Mouse (Mus musculus): Measurements from ENCODE around the gene Acot6.
A peak's percentile ranks its signal among the peaks of the same experiment; 100 is the strongest.
"Not testable (repeated sequence)": the region's sequence is repeated elsewhere in the genome, so short reads cannot be mapped to it uniquely, and the experiment has no call there.

Gene Acot6

DNA sequence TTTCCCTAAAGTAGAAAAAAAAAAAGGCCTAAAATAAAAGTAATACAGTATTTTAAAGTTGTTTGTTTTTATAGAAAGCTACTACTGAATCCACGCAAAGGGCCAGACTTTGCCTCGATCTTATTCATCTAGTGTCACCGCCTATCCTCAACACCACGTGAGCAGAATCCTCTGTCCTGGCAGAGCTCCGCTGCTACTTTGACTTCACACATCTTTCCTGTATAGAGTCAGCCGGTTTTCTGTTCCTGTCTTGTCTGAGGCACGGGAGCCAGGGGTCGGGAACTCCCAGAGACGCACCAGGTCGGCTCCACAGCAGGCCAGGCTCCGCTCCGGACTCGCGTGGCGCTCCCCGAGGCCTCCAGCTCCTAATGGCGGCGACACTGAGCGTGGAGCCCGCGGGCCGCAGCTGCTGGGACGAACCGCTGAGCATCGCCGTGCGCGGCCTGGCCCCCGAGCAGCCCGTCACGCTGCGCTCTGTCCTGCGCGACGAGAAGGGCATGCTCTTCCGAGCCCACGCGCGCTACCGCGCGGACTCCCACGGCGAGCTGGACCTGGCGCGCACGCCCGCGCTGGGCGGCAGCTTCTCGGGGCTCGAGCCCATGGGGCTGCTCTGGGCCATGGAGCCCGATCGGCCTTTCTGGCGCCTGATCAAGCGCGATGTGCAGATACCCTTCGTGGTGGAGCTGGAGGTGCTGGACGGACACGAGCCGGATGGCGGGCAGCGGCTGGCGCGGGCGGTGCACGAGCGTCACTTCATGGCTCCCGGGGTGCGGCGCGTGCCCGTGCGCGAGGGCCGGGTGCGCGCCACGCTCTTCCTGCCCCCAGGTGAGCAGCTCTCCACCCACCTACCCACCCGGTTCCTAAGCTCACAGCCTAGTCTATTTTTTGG, at the start of gene Acot6:
TSS of gene Acot6 (plus strand) at position 51 of the 889 bp plus-strand sequence.
- DNase-seq = peak; percentile 41

DNA sequence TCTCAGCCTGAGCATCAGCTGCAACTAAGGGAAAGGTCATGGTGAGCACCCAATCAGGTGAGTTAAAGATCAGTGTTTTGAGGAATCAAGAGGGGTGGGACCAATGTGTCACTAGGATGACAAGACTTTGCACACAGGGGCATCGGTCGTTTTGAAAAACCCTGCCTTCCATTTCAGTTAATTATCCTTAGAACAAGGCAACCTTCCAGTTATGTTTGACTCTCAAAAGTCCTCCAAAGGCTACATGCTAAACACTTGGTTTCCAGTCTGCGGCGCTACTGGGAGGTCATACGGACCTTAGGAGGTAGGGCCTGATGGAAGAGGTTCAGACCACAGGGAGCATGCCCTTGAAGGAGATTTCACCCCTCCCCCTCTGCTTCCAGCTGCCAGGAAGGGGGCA, 49.7 kb upstream of the Acot6 start:
- not testable (repeated sequence) for DNase-seq

DNA sequence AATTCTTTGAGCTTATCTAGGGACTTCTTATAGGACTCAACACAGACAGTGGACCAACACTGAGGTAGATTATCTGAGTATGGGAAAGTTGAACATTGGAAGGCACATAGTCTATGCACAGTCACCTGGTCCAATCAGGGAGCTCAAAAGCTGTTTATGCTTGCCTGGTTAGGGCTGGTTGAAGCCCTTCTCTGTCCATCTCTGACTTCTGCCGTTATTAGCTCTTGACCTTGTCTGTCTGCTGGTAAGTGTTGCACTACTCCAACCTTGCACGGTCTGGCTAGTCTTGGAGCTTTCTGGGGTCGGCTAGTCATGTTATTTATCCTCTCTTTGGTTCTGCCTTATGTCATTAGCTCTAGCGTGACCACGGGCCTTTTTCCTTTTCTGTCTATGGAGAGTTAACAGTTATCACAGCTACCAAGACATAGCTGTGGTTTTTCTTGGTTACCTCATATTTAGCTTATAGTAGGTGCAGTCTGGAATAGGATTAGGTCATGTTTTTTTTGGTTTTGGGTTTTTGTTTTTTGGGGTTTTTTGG, 48.4 kb upstream of the Acot6 start, which contains the start of gene Acot3:
TSS of gene Acot3 (plus strand) at position 208 of the 538 bp plus-strand sequence.
- no peak for DNase-seq

DNA sequence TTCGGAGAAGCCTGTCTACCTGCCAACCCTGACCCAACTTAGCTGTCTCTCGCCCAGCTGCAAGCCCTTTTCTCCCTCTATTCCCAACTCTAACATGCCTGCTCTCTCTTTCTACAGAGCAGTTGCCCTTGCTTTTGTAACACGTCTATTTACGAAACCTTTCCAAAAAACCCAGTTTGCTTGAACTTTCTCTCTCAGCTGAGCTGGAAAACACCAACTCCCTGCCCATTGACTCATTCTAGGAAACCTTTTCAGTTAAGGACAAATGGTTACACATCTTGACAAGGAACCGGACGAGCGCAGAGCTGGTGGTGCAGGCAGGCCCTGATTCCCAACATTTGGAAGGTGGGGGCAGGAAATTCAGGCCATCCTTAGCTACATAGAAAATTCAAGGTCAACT, 47.8 kb upstream of the Acot6 start:
- no peak for DNase-seq

DNA sequence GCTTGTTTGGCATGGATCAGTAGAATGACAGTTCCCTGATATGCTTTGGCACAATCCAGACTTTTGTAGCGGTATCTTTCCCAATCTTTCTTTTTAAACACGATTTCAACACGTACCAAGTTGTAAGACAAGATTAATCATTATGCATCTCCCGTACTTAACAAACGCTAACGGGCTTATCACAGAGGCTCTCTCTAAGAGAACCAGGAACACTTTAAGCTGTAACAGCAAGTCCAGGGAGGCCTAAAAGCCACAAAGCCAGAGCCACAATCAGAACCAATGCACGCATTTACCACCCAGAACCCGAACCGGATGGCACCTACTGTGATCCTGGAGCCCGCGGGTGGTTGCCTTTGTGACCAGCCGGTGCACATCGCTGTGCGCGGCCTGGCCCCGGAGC, 47.3 kb upstream of the Acot6 start:
- DNase-seq = peak; percentile 8

DNA sequence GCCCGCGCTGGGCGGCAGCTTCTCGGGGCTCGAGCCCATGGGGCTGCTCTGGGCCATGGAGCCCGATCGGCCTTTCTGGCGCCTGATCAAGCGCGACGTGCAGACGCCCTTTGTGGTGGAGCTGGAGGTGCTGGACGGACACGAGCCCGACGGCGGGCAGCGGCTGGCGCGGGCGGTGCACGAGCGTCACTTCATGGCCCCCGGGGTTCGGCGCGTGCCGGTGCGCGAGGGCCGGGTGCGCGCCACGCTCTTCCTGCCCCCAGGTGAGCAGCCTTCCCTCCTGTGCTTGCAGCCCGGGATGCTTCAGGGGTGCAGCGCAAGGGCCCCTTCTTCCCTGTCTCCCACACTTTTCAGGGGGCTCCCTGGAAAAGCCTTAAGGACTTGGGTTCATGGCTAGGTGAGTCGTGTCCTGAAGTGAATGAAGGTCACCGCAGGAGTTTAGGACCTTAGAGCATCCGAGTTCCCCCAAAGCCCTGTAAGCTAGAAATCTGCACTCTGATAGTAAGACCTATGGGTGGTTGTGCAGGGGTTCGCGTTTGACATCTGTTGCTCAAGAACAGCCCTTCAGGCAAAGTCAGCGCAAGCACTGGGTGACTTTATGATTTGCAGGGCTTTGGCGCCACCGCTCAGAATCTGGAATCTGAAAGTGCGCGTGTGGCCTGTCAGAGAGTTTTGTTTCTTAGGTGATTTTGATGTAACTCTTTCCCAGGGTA, 46.6 kb upstream of the Acot6 start:
- DNase-seq = peak; percentile 10

DNA sequence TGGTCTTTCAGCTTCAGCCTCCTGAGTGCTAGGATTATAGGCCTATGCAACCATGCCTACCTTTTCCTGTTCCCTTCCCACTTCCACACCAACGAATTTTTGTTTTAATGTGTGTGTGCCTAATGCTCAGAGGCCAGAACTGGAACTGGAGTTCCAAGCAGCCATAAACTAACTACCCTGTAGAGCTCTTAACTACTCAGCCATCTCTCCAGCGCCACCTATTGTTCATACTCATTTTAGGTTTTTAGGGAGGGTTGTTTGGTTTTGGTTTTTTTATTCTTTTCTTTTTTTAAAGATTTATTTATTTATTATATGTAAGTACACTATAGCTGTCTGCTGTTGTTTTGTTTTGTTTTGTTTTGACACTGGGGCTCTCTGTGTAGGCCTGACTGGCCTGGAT, 39.5 kb upstream of the Acot6 start:
- no peak for DNase-seq

DNA sequence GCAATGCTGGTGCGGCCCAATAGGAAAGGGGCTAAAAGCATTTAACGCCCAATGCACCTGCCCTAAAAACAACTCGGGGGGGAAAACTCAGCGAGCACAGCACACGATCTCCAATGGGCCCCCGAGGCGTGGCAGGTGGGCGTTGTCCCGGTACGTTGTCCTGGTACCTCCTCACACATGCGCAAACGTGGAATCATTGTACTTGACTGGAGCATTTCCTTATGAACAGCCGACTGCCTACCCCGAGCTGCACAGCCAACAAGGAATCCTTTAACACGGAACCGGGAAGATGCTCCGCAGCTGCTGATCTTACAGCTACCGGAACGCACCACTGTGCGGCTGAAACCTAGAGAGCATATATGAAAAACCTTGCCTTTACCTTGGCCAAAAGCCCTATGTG, 38.1 kb upstream of the Acot6 start:
- no peak for DNase-seq

DNA sequence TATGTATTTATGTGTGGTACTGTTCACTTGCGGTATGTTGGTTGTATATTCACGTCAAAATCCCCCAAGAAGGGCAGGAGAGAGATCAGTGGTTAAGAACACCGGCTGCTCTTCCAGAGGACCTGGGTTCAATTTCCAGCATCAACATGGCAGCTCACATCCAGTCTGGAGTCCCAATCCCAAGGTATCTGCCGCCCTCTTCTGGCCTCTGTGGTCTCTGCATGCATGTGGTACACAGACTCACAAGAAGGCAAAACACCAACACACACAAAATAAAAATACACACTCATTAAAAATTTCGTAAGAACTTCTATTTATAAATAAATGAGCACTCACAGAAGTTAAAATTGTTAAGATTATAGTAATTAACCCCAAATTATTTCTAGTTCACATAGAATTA, 37.2 kb upstream of the Acot6 start:
- DNase-seq = no peak

DNA sequence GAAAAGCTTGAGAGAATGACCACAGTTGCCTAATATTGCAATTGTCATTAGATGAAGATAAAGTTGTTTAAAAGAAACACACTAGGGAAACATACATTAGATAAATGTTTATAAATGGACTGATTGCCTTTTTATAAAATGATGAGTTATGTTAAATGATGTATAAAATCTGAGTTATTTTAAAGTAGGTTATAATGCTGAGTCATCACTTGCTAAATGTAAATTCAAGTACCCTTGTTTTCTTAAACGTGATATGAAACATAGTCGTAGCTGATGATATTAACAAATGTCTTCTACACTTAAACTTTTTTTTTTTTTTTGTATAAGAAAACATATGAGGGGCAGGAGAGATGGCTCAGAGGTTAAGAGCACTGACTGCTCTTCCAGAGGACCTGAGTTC, 36.6 kb upstream of the Acot6 start:
- DNase-seq = no peak

DNA sequence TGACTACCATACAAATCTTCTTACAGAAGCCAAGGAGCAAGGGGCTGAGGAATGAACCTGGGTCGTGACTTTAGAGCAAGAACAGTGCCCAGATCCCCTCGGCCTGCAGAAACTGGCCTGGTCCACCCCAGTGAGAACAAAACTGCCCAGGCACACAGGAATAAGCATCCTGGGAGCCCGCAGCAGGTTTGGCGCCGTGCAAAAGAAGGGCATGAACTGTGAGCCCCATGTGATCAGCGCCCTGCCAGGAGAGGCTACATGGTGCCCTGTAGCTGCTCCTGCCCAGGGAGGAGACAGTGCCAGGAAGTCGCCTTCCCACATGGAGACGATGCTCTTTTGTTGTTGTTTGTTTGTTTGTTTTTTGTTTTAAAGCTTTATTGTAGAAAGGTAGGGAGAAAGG, 35.8 kb upstream of the Acot6 start:
- no peak for DNase-seq

DNA sequence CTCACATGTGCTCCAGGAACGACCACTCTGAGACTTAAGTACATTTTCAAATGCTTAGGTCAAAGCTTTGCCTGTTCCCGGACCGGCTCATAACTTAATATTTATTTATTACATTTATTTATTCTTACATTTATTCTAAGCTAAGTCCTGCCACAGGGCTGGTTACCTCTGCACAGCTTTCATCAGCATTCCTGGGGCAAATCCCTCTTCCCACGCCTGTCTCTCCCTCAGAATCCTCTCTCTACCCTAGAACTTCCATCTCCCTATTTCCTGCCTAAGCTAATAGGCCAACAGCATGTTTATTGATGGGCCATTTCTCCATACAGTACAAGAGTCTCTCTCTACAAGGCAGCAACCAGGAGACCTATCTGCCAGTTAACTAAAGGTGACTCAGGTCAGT, 32.7 kb upstream of the Acot6 start:
- no peak for DNase-seq

DNA sequence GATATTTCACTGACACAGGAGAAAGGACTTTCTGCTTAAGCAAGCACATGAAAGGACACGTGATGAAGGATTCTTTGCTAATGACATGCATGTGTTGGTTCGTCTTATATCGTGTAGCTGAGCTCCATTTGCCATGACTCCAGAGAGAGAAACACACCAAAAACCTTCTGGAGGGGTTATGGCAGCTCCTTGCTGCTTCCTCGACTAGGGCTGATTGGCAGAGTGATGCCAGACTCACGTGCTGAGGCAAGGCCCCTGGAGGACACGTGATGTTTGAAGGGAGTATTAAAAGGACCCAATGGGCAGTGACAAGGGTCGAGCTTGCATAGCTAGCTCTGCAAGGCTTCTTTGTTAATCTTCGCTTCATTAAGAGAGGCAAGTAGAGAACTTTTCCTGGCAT, 32.2 kb upstream of the Acot6 start:
- DNase-seq = no peak

DNA sequence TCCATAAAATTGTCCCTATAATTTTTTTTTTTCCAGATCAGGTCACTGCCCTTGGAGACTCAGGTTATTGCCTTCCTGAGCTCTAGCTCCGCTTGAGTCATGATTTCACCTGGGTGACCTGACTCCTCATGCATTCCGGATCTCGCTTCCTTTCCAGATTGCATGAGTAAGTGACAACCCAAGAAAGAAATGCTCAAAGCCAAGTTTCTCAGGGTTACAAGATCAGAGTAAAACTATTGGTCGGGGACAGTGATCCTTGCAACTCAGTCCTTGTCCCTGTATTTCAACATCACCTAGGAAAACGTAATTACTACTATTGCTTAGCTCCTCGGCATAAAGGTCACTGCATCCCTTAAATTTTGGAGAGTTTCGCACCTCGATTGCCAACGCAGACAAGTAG, 31.5 kb upstream of the Acot6 start, which contains the start of gene Acot5:
TSS of gene Acot5 (plus strand) at position 340 of the 400 bp plus-strand sequence.
- no peak for DNase-seq

DNA sequence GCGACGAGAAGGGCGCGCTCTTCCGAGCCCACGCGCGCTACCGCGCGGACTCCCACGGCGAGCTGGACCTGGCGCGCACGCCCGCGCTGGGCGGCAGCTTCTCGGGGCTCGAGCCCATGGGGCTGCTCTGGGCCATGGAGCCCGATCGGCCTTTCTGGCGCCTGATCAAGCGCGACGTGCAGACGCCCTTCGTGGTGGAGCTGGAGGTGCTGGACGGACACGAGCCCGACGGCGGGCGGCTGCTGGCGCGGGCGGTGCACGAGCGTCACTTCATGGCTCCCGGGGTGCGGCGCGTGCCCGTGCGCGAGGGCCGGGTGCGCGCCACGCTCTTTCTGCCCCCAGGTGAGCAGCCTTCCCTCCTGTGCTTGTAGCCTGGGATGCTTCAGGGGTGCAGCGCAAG, 30.9 kb upstream of the Acot6 start:
- DNase-seq = peak; percentile 34

DNA sequence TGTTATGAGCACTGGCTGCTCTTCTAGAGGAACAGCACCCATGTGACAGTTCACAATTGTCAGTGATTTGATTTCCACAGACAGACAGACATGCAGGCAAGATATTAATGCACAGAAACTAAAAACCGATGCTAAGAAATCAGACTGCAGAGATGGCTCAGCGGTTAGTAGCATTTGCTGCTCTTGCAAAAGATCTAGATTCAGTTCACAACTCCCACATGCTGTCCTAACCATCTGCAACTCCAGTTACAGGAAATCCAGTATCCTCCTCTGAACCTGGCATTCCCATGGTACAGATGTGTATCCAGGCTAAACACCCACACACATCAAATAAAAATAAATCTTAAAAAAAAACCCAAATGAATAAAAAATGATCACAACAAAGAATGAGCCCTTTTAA, 28.8 kb upstream of the Acot6 start:
- no peak for DNase-seq

DNA sequence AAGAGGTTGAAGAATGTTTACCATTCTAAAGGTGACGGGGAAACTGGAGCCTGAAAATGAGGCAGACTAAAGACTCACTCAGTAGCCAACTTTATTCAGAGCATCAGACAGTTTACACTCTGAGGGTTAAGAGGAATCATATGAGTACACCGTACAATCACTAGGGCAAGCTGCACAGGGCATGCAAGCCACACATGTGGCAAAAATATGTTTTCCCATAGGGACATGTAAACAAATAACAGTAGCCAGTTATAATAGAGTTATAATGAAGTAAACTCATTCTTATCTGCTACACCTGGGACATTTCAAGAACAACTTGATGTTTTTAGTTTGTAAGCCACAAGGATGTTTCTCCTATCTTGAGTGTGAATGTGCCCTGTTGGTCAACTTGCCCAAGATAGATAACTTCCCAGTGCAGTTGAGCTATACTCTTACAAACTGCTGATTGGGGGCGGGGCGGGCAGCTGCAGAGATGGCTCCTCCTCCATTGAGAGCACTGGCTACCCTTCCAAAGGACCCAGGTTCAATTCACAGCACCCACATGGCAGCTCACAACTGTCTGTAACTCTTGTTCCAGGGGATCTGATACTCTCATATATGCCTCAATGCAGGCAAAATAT, 23.0 kb upstream of the Acot6 start:
- no peak for DNase-seq

DNA sequence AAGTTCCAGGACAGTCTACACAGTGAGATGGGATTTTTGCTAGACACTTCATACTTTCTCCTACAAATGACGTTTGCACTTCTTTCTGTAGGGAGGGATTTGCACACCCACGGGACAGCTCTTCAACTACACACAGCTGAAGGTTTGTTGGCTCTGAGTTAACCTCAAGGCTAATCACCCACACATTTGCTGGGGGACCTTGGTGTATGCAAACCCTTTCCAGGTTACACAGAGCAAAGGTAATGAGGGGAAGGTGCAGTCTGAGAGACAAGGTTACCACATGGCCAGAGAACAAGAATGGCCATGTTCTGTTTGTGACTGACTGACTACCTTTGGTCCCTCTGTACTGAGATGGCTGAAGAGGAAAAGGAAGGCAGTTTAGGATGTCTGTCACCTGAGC, 16.6 kb upstream of the Acot6 start:
- no peak for DNase-seq

DNA sequence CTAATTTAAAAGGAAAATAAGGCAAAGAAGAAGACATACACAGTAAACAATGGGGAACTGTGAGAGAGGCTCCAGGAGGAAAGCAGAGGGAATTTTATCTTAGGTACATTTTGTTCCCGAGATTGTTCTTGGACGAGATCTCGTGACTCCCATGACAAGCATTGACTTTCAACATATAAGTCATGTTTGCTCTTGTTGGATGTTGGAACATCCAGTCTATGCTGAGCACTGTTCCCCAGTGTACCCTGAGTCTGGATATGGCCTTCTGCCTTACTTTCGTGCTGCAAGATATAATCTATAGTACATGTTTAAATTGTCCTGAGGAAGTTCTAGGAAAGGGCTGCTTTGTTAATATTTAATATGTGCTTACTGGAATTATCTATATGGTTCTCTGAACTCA, 15.9 kb upstream of the Acot6 start:
- DNase-seq = no peak

DNA sequence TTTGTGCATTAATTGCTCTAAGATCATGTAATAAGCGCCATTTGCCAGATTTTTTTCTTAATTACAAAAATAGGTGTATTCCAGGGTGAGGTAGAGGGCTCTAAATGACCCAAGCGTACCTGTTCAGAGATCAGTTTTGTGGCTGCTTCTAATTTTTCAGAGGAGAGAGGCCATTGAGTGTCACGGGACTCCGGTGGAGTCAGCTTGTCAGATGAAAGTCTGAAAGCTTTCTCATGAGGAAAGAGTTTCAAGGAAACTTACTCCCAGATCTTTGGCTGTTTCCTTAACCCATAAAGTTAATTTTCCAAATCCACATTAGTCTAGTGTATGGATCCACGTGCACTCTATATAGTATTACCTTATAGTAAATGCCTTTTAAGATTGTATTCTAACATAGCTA, 5.8 kb upstream of the Acot6 start:
- not testable (repeated sequence) for DNase-seq

DNA sequence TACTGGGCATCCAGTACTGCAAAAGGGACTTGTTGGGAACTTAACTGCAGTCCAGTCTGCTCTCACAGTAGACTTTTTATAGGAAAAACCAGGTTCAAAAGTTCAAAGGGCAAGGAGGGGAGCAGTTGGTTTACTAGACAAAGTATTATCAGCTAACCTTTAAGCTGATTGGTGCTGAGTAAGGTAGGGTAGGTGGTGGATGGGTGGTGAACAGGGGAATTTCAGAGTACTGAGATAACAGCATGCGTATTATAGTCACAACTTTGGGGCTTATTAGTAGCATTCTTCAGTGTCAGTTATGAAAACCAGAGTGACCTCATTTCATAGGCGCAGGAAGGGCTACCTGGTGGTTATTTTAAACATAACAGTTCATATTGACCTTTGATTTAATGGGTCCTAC, 849 bp upstream of the Acot6 start:
- no peak for DNase-seq

DNA sequence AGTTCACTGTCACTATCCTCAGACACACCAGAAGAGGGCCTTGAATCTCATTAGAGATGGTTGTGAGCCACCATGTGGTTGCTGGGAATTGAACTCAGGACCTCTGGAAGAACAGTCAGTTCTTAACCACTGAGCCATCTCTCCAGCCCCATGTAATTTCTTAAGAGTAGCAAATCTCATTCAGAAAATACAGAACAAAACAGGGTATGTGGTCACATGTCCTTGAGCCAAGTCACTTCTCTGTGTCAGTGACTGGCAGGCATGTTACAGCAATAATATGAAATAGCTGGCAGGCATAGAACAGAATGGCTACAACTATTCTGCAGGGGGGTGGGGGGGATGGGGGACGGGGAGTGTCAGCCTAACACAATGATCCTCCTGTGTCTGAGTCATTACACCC, 383 bp upstream of the Acot6 start:
- DNase-seq = no peak

DNA sequence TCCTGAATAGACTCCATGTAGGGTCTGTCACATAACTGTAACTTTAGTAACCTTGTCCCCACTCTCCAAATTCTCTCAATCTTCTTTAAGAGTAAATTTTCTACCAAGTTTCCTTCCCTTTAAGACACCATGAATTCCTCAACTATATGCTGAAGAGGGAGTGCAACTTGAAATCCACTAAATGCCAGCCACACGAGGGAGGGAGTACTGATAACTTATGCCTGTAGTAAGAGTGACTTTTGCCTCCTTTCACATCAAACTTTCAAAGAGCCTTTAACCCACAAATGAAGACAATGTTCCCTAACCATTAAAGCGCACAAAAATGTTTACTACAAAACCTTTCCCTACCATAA, 1.0 kb downstream of the Acot6 start:
- DNase-seq = no peak

DNA sequence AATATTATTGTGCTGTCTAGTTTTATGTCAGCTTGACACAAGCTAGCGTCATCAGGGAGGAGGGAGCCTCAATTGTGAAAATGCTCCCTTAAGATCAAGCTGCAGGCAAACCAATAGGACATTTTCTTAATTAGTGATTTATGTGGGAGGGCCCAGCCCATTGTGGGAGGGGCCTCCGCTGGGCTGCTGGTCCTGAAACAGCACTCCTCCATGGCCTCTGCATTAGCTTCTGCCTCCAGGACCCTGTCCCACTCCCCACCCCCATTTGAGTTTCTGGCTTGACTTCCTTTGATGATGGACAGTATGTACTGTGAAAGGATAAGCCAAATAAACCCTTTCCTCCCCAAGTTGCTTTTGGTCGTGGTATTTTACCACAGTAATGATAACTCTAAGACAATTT, 6.6 kb downstream of the Acot6 start:
- DNase-seq = no peak

Data from cerebellum, adult 11 months (tissue).